Mouse (Mus musculus) bone marrow macrophage, adult 2 months (primary cell): ENCODE measurements at regions not wholly inside any gene's neighbourhood (a gene's known extent, or its start where the extent isn't known, plus 50 kb on each side); places are given as distances from the start of the nearest gene placed in this dataset.

Source experiments
- H3K27ac ChIP-seq: 2 replicates; pipeline ENCODE4 v1.5.1; 2012; ENCODE audit warnings: low read depth, low read length; ENCODE audit not compliant: insufficient read depth
- H3K4me1 ChIP-seq: 2 replicates; pipeline ENCODE4 v1.6.1; 2012; ENCODE audit warnings: low read length; ENCODE audit not compliant: control insufficient read depth, insufficient read depth
- H3K4me3 ChIP-seq: 2 replicates; pipeline ENCODE4 v1.5.1; 2012; ENCODE audit warnings: mild to moderate bottlenecking, low read length, moderate library complexity; ENCODE audit not compliant: insufficient read depth
- CTCF ChIP-seq: IDR thresholded peaks from 2 replicates; pipeline ENCODE4 v1.5.1; 2012; ENCODE audit warnings: low read depth, mild to moderate bottlenecking, low read length, moderate library complexity
- POLR2A ChIP-seq: IDR thresholded peaks from 2 replicates; pipeline ENCODE4 v1.6.1; 2012; ENCODE audit warnings: mild to moderate bottlenecking, low read depth, low read length, borderline replicate concordance

DNA sequence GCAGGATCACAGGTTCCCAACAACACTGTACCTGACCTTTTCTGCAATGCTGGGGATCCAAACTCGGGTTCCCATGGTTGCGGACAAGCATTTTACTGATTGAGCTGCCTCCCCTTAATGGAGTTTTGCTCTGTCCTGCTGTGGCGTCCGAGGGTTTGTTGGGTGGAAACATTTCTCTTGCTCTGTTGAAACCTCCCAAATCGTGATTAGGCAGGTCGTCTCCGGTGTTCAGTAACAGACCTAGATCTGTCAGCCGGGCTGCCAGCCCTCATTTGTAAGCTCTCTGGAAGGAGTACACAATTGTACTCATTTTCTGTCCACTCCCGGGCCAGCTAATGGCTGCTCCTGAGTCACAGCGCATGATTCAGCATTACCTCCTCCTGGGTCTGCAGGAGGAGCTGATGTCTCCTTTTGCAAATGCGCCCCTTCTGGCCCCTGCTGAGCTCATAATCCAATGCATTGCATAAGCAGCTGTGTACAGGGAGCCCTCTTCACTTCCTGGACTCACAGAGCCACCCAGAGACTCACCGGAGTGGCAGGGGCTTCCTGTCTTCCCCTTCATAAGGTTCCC lies 49.8 kb upstream of the Sipa1l2 start:
- peaks cover 17% of the 10 kb centered on the region for H3K4me1 ChIP-seq
- TF ChIP-seq POLR2A (no peak), CTCF (no peak)
- H3K27ac ChIP-seq = peak overlapping the region; percentile 32
- H3K4me3 ChIP-seq = no peak overlapping the region
